Mouse (Mus musculus): ENCODE measurements at regions not wholly inside any gene's neighbourhood (a gene's known extent, or its start where the extent isn't known, plus 50 kb on each side); places are given as distances from the start of the nearest gene placed in this dataset.
"Not testable (repeated sequence)": the region's sequence is repeated elsewhere in the genome, so short reads cannot be mapped to it uniquely, and the experiment has no call there.

DNA sequence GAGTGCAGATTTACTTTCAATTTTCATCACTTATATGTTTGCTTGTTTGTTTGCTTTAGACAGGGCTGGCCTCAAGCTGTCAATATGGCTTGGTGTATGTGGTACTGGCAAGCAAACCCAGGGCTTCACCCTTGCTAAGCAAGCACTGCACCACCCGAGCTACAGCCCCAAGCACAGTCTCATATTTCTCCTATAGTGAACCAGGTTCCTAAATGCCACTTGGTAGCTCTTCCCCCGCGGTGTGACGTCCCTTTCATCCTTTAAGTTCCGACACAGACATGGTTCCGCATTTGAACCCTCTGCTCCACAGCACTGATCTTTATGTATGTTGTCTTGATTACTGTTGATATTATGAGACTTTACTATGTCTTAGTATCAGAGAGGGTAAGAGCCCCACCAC lies 93.4 kb upstream of the Dlg1 start:
- Histone ChIP-seq H3K4me1 (peaks cover 12% of the 10 kb centered on the region), H3K4me3 (no peak overlapping the region), H3K9me3 (no peaks in the 10 kb centered on the region), H3K27me3 (no peaks in the 10 kb centered on the region), H3K9ac (no peak overlapping the region), H3K27ac (no peak overlapping the region), H3K4me2 (replicated peaks) (no peak overlapping the region), H3K36me3 (no peaks in the 10 kb centered on the region)
- ATAC-seq (ENCODE audit: low FRiP score, low read depth), result no peak
- WGBS, result 72% methylated on average over 6 of the region's 6 CpGs

DNA sequence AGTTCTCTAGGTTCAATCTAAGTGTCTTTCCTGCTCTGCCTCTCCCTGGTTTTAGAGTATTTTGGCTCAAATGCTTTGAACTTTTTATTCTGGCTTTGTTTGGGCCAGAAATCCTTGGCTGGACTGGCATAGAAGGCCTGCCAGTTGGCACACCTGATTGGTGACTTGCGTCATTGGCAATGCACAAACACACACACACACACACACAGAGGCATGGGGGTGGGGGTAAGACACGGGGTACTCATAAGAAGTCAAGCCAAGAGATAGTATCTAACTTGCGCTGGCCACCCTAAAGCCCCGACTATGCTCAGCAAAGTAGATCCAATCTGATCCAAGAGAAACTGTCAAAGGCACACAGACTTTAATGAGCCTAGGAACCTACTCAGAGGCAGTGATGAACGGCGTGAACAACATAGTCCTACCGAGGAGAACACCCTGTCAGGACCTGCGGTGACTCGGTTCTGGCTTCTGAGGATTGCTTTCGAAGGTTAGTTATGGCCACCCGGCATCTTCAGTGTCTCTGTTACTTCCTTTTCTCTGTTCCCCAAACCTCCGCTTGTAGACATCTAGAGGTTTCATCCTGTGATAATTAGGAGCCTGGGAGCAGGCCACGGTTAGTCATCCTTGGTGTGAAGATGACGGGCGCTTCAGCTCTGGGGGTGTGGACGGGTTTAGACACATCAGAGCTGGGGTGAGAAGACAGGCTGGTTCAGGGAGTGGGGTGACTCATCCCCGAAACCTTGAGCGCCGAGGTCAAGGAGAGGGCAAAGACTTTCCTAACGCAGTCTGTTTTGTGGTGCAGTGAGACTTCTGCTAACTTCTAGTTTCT lies 92.7 kb upstream of the Dlg1 start:
- H3K36me3 ChIP-seq, result no peaks in the 10 kb centered on the region
- no peak overlapping the region for H3K4me3 ChIP-seq
- no peak overlapping the region for H3K27ac ChIP-seq
- no peak for ATAC-seq (ENCODE audit: low FRiP score, low read depth)
- H3K27me3 ChIP-seq, result no peaks in the 10 kb centered on the region
- no peak overlapping the region for H3K4me2 ChIP-seq (replicated peaks)
- peaks cover 16% of the 10 kb centered on the region for H3K4me1 ChIP-seq
- H3K9ac ChIP-seq, result no peak overlapping the region
- H3K9me3 ChIP-seq, result no peaks in the 10 kb centered on the region
- WGBS, result 87% methylated on average over 20 of the region's 20 CpGs

DNA sequence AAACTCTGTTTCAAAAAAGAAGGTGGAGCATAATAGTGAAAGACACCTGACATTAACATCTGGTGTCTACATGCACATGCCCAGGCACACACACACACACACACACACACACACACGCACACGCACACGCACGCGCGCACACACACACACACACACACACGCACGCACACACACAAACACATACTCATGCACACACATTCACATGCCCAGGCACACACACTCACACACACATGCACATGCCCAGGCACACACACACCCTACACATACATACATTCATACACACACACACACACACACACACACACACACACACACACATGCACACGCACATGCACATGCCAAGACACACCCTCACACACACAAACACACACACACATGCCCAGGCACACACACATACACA lies 89.4 kb upstream of the Dlg1 start:
- 93% methylated on average over 9 of the region's 9 CpGs for WGBS
- not testable (repeated sequence) for ATAC-seq (ENCODE audit: low FRiP score, low read depth); H3K4me3 ChIP-seq; H3K9me3 ChIP-seq; H3K27me3 ChIP-seq; H3K27ac ChIP-seq; H3K4me2 ChIP-seq (replicated peaks); H3K9ac ChIP-seq; H3K36me3 ChIP-seq
- peaks cover 31% of the 10 kb centered on the region for H3K4me1 ChIP-seq

DNA sequence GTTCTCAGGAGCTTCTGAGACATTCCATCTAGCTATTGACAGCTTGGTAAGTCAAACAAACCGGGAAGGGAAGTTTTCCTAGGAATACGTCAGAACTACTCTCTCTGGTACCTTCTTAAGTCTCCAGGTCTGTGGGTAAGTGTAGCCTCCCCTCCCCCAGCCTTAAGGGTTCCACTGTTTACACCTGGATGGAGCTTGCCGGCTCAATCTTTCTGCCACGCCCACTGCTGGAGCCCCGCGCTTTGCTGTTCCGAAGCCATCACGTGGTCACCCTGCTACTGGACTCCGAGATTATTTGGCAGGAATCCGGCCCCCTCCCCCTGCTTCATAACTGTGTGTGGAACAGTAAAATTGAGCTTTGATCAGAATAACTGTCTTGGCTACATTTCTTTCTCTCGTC lies 87.6 kb upstream of the Dlg1 start:
- not testable (repeated sequence) for H3K27me3 ChIP-seq; H3K36me3 ChIP-seq; H3K9me3 ChIP-seq; ATAC-seq (ENCODE audit: low FRiP score, low read depth); H3K27ac ChIP-seq; H3K4me3 ChIP-seq
- WGBS, result 23% methylated on average over 11 of the region's 11 CpGs
- H3K4me1 ChIP-seq, result peaks cover 31% of the 10 kb centered on the region
- 0 out of 2 replicates have a peak overlapping the region, but pooled peaks have one; percentile 19 for H3K9ac ChIP-seq
- peak overlapping the region; percentile 37 for H3K4me2 ChIP-seq (replicated peaks)

DNA sequence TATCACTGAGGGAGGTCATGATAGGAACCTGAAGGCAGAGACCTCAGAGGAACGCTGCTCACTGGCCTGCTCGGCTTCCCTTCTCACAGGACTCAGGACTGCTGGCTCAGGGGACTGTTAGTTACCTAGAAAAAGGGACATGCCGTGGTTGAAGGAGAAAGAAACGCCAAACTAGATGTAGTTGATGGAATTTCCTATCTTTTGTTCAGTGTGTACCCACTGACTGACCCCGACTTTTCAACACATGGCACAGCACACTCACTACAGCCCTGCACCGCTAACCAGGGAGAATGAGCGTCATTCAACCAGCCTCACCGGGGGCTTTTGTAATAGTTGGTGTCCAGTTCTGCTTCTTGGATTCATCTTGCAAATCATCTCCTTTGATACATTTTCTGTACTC lies 86.8 kb upstream of the Dlg1 start:
- H3K4me3 ChIP-seq, result no peak overlapping the region
- H3K27ac ChIP-seq, result no peak overlapping the region
- no peak for ATAC-seq (ENCODE audit: low FRiP score, low read depth)
- WGBS, result 74% methylated on average over 8 of the region's 8 CpGs
- no peak overlapping the region for H3K9ac ChIP-seq
- no peak overlapping the region for H3K4me2 ChIP-seq (replicated peaks)
- H3K9me3 ChIP-seq, result no peaks in the 10 kb centered on the region
- peaks cover 31% of the 10 kb centered on the region for H3K4me1 ChIP-seq
- no peaks in the 10 kb centered on the region for H3K36me3 ChIP-seq
- H3K27me3 ChIP-seq, result no peaks in the 10 kb centered on the region

DNA sequence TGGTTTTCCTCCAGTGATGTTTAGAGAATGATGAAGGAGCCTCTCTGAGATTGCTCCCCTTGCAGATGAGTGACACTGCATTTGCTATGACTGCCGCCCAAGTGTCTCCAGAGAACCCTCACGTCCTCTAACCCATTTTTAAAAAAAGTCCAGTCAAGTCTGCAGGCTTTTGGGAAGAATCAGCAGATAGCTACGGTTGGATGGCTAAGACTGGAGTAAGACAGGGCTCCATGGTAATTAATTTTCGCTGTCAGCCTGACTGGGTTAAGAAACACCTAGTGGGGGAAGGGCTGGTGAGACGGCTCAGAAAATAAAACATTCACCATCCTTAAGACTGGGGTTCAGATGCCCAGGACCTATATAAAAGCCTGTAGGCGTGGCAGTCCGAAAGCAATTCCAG lies 85.9 kb upstream of the Dlg1 start:
- peaks cover 31% of the 10 kb centered on the region for H3K4me1 ChIP-seq
- 62% methylated on average over 7 of the region's 7 CpGs for WGBS
- no peaks in the 10 kb centered on the region for H3K27me3 ChIP-seq
- no peak for ATAC-seq (ENCODE audit: low FRiP score, low read depth)
- H3K9me3 ChIP-seq, result no peaks in the 10 kb centered on the region
- no peak overlapping the region for H3K4me2 ChIP-seq (replicated peaks)
- no peaks in the 10 kb centered on the region for H3K36me3 ChIP-seq
- no peak overlapping the region for H3K9ac ChIP-seq
- H3K27ac ChIP-seq, result no peak overlapping the region
- H3K4me3 ChIP-seq, result no peak overlapping the region

DNA sequence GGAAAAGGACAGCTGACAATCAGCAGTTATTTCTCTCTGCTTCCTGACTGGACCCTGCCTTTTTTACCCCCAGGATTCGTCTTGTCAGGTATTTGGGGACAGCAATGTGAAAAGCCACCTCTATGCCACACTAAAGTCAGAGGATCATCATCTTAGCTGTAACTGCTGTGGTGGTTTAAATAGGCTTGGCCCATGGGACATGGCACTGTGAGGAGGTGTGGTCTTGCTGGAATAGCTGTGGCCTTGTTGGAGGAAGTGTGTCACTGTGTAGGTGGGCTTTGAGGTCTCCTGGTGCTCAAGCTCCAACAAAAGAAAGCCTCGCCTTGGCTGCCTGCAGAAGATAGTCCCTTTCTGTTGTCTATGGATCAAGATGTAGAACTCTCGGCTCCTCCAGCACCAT lies 83.9 kb upstream of the Dlg1 start:
- Histone ChIP-seq H3K4me3 (no peak overlapping the region), H3K4me1 (peaks cover 28% of the 10 kb centered on the region), H3K9ac (no peak overlapping the region), H3K9me3 (no peaks in the 10 kb centered on the region), H3K36me3 (no peaks in the 10 kb centered on the region), H3K4me2 (replicated peaks) (no peak overlapping the region), H3K27me3 (no peaks in the 10 kb centered on the region), H3K27ac (no peak overlapping the region)
- 95% methylated on average over 3 of the region's 3 CpGs for WGBS
- no peak for ATAC-seq (ENCODE audit: low FRiP score, low read depth)

DNA sequence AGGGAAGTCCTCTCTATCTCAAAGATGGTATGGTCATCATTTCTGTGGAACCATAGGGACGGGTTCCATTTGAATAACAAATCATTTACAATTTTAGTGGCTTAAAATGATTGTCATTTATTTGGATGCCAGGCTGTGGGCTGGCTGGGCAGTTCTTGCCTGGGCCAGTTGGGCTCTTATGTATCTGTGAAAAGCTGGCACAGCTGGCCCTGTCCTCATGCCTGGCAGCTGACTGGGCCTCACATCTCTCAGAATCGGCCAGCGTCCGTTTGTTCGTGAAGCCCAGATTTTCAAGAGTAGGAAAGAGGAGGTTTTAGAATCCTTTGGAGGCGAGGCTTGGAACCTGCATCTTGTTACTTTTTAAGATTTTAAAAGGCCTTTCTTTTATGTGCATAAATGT lies 82.5 kb upstream of the Dlg1 start:
- no peak overlapping the region for H3K9ac ChIP-seq
- H3K27me3 ChIP-seq, result no peaks in the 10 kb centered on the region
- no peak overlapping the region for H3K4me3 ChIP-seq
- 90% methylated on average over 6 of the region's 6 CpGs for WGBS
- no peak for ATAC-seq (ENCODE audit: low FRiP score, low read depth)
- H3K4me1 ChIP-seq, result peaks cover 15% of the 10 kb centered on the region
- H3K9me3 ChIP-seq, result no peaks in the 10 kb centered on the region
- H3K27ac ChIP-seq, result no peak overlapping the region
- no peaks in the 10 kb centered on the region for H3K36me3 ChIP-seq
- no peak overlapping the region for H3K4me2 ChIP-seq (replicated peaks)

DNA sequence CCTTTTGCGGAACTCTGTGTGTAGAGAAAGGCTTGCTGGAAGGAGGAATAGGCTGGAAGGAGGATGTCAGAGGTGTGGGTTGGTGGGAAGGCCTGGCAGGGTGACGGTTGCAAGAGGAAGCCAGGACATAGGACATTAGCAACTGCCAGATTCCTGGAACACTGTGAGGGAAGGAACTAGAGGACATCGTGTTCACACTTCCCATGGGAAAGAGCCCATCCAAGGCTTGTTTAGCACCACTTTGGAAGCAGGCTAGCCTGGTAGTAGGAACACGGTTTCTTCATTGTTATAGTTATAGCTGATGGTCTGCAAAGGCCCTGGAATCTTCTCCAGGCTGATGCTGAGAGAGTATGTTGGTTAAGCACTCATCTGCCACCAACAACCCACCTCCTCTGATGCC lies 80.4 kb upstream of the Dlg1 start:
- Histone ChIP-seq H3K9me3 (no peaks in the 10 kb centered on the region), H3K9ac (no peak overlapping the region), H3K27ac (no peak overlapping the region), H3K4me1 (no peaks in the 10 kb centered on the region), H3K4me2 (replicated peaks) (no peak overlapping the region), H3K4me3 (no peak overlapping the region), H3K27me3 (no peaks in the 10 kb centered on the region), H3K36me3 (no peaks in the 10 kb centered on the region)
- no peak for ATAC-seq (ENCODE audit: low FRiP score, low read depth)
- WGBS, result 85% methylated on average over 4 of the region's 4 CpGs

DNA sequence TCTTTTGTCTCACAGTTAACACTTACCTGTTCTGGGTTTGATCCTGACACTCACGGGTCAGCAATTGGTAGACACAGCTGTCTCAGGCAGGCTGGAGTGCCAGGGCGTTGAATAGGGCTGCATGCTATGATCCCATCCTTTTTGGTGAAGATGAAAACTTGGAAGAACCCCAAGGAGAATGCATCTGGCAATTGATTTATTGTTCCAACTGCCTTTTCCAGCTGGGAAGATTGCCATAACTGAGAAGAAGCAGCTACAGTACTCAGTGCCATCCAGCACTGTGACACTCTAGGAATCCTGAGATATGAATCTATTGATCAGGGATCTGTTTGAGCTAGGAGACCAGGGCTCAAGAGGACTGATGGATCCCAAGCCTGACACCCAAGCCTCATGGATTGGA lies 79.6 kb upstream of the Dlg1 start:
- no peak overlapping the region for H3K4me2 ChIP-seq (replicated peaks)
- H3K9me3 ChIP-seq, result no peaks in the 10 kb centered on the region
- ATAC-seq (ENCODE audit: low FRiP score, low read depth), result no peak
- H3K27ac ChIP-seq, result no peak overlapping the region
- no peaks in the 10 kb centered on the region for H3K27me3 ChIP-seq
- WGBS, result 91% methylated on average over 2 of the region's 2 CpGs
- H3K4me3 ChIP-seq, result no peak overlapping the region
- peaks cover 1% of the 10 kb centered on the region; the same call in 1 of the 2 replicates for H3K4me1 ChIP-seq
- H3K36me3 ChIP-seq, result no peaks in the 10 kb centered on the region
- H3K9ac ChIP-seq, result no peak overlapping the region

DNA sequence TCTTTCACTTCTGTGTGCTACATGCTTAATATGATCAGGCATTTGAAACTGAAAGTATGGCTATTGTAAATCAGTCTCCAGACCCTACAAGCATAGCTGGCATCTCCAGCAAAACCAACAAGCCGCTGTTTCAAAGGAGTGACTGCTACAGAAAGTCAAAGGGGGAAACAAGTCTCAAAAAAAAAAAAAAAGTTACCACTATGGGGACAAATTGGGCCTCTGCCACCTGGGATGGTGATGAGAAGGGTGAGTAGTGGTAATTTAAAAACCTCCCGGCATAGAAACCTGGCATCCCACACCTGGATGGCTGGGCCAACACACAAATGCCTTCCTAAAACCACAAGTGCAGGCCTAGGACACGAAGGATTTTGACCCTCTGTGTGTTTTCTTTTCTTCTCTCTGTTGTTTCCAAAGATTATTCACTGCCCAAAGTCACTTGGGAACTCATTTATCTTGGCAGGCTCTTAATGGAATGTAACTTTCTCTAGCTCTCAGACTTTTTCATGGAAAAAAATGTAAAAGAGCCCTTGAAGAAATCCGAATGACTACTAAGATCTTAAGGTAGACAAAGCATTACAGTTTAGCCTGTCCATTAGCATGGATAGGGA lies 78.9 kb upstream of the Dlg1 start:
- Histone ChIP-seq H3K9ac (no peak overlapping the region), H3K27me3 (no peaks in the 10 kb centered on the region), H3K27ac (no peak overlapping the region), H3K4me2 (replicated peaks) (no peak overlapping the region), H3K4me1 (peaks cover 7% of the 10 kb centered on the region), H3K36me3 (no peaks in the 10 kb centered on the region), H3K4me3 (no peak overlapping the region), H3K9me3 (no peaks in the 10 kb centered on the region)
- 71% methylated on average over 4 of the region's 4 CpGs for WGBS
- ATAC-seq (ENCODE audit: low FRiP score, low read depth), result no peak

DNA sequence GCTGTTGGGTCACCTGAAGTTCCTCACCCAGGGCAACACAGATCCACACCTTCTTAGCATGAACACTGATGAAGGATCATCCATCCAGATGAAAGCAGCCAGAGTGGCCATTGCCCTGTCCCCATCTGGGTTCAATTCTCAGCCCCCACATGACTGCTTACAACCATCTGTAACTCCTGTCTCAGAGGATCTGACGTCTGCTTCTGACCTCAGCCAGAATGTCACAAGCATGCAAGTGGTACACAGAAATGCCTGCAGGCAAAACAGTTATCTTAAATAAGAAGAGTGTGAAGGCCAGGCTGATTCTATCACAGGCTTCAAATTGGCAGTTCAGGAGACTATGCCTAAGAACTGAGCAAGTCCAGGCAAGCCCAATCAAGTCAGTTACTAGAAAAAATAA lies 76.2 kb upstream of the Dlg1 start:
- WGBS, result 15% methylated on average over 1 of the region's 1 CpGs
- ATAC-seq (ENCODE audit: low FRiP score, low read depth), result no peak
- Histone ChIP-seq H3K4me3 (no peak overlapping the region), H3K9me3 (no peaks in the 10 kb centered on the region), H3K4me1 (peaks cover 29% of the 10 kb centered on the region), H3K27ac (no peak overlapping the region), H3K4me2 (replicated peaks) (no peak overlapping the region), H3K36me3 (no peaks in the 10 kb centered on the region), H3K9ac (no peak overlapping the region), H3K27me3 (no peaks in the 10 kb centered on the region)

DNA sequence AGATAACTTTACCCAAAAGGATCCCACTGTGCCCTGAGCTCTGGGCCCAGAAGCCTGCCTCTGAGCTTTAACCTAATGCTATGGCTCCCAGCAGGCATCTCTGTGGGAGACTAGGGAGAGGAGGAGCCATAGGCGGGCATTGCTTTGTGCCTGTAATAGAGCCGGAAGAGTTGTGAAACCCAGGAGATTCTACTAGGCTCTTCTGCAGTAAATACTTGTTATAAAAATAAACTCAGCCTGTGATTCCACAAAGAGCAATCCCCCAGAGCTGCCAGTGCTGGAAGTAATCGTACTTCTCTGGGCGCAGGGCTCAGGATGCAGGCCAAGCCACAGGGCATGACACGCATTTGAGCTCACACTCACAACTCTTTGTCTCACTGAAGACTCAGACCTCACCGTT lies 73.7 kb upstream of the Dlg1 start:
- H3K4me3 ChIP-seq, result no peak overlapping the region
- no peak for ATAC-seq (ENCODE audit: low FRiP score, low read depth)
- no peaks in the 10 kb centered on the region for H3K36me3 ChIP-seq
- WGBS, result 27% methylated on average over 6 of the region's 6 CpGs
- no peaks in the 10 kb centered on the region for H3K27me3 ChIP-seq
- H3K27ac ChIP-seq, result peak overlapping the region; percentile 48; the same call in 1 of the 2 replicates
- no peak overlapping the region for H3K9ac ChIP-seq
- H3K9me3 ChIP-seq, result no peaks in the 10 kb centered on the region
- H3K4me2 ChIP-seq (replicated peaks), result no peak overlapping the region
- peaks cover 48% of the 10 kb centered on the region for H3K4me1 ChIP-seq
